Mouse (Mus musculus): ENCODE results near the gene Bend3.

Bend3 gene

GRCm38 (mm10) chr10:43478751-43479435, at the start of gene Bend3:
Gene Bend3 (plus strand): TSS chr10:43478831.
- no peak for TF ChIP-seq GATA4 (IDR thresholded peaks at IDR 0.05; ENCODE audit: insufficient replicate concordance, low read length)

- no peak for TF ChIP-seq GATA4 (IDR thresholded peaks at IDR 0.05; ENCODE audit: insufficient replicate concordance, low read length)
These were observed 48.0 kb upstream of the Bend3 start for GRCm38 (mm10) chr10:43430606-43431005.

GRCm38 (mm10) chr10:43434326-43434725, 44.3 kb upstream of the Bend3 start:
- no peak for TF ChIP-seq GATA4 (IDR thresholded peaks at IDR 0.05; ENCODE audit: insufficient replicate concordance, low read length)

GRCm38 (mm10) chr10:43435757-43436156, 42.9 kb upstream of the Bend3 start:
- no peak for TF ChIP-seq GATA4 (IDR thresholded peaks at IDR 0.05; ENCODE audit: insufficient replicate concordance, low read length)

- no peak for TF ChIP-seq GATA4 (IDR thresholded peaks at IDR 0.05; ENCODE audit: insufficient replicate concordance, low read length)
These were observed 39.1 kb upstream of the Bend3 start for GRCm38 (mm10) chr10:43439492-43439941.

- TF ChIP-seq GATA4 (IDR thresholded peaks at IDR 0.05; ENCODE audit: insufficient replicate concordance, low read length), result no peak
These were observed 38.6 kb upstream of the Bend3 start for GRCm38 (mm10) chr10:43440050-43440449.

GRCm38 (mm10) chr10:43440981-43441740, 37.5 kb upstream of the Bend3 start:
- no peak for TF ChIP-seq GATA4 (IDR thresholded peaks at IDR 0.05; ENCODE audit: insufficient replicate concordance, low read length)

- no peak for TF ChIP-seq GATA4 (IDR thresholded peaks at IDR 0.05; ENCODE audit: insufficient replicate concordance, low read length)
These were observed 30.0 kb upstream of the Bend3 start for GRCm38 (mm10) chr10:43448656-43449055.

GRCm38 (mm10) chr10:43451848-43452662, 26.6 kb upstream of the Bend3 start:
- TF ChIP-seq GATA4 (IDR thresholded peaks at IDR 0.05; ENCODE audit: insufficient replicate concordance, low read length), result no peak

- TF ChIP-seq GATA4 (IDR thresholded peaks at IDR 0.05; ENCODE audit: insufficient replicate concordance, low read length), result no peak
These were observed 26.0 kb upstream of the Bend3 start for GRCm38 (mm10) chr10:43452663-43452996.

- TF ChIP-seq GATA4 (IDR thresholded peaks at IDR 0.05; ENCODE audit: insufficient replicate concordance, low read length), result no peak
These were observed 24.4 kb upstream of the Bend3 start for GRCm38 (mm10) chr10:43454219-43454618.

- TF ChIP-seq GATA4 (IDR thresholded peaks at IDR 0.05; ENCODE audit: insufficient replicate concordance, low read length), result no peak
These were observed 24.0 kb upstream of the Bend3 start for GRCm38 (mm10) chr10:43454671-43455070.

- no peak for TF ChIP-seq GATA4 (IDR thresholded peaks at IDR 0.05; ENCODE audit: insufficient replicate concordance, low read length)
These were observed 15.8 kb upstream of the Bend3 start for GRCm38 (mm10) chr10:43462821-43463220.

- no peak for TF ChIP-seq GATA4 (IDR thresholded peaks at IDR 0.05; ENCODE audit: insufficient replicate concordance, low read length)
These were observed 15.4 kb upstream of the Bend3 start for GRCm38 (mm10) chr10:43463227-43463626.

GRCm38 (mm10) chr10:43466223-43466622, 12.4 kb upstream of the Bend3 start:
- no peak for TF ChIP-seq GATA4 (IDR thresholded peaks at IDR 0.05; ENCODE audit: insufficient replicate concordance, low read length)

- TF ChIP-seq GATA4 (IDR thresholded peaks at IDR 0.05; ENCODE audit: insufficient replicate concordance, low read length), result no peak
These were observed 11.0 kb upstream of the Bend3 start for GRCm38 (mm10) chr10:43467659-43468058.
